7 mouse cellular contexts compared by ENCODE assay signal in the genomic region with DNA sequence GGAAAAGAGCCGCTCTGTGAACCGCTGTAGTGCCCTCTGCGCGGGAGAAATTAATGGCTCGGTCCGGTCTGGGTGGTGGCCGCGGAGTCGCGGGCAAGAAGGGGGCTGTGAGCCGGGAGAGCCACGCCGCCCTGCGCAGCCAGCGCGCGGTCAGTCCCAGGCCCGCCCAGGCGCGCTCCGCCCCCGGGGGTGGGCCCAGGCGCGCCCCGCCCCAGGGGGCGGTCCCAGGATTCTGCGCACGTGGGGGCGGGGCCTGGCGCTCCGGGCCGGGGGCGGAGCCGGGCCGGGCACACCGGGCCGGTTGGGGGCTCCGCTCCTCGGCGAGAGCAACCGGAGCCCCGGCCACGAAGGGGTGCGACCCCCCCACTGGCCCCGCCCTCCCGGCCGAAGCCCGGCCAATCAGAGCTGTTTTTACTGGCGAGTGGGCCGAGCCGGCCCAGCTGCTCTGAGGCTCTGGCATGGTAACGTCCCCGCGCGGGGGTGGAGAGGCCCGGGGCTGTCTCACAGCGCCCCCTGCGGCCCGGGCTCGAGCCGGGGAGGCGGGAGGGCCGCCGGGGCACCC. TPM values are rescaled to one million over a fixed set of nuclear protein-coding genes. Genes with fewer than 3 reads are reported as not detected.
DNase-seq lines count a peak whose midpoint lies in the region; ATAC-seq lines count a peak whose summit lies in the region.

A gene (plus strand): TSS at position 275 of the 562 bp plus-strand sequence.

- H3K36me3 ChIP-seq in embryonic facial prominence, embryonic 10.5 days (replicated peaks) = peaks cover 2% of the 10 kb centered on the region
- peaks cover 6% of the 10 kb centered on the region; the same call in 1 of the 2 replicates for H3K36me3 ChIP-seq in limb, embryonic 10.5 days
- H3K36me3 ChIP-seq in midbrain, embryonic 13.5 days = no peaks in the 10 kb centered on the region

- H3K9ac ChIP-seq in midbrain, embryonic 13.5 days (replicated peaks) = peak within 1 kb of the TSS; percentile 83

- peak; percentile 90 for ATAC-seq in granulocyte monocyte progenitor cell, adult 5-6 weeks (replicated peaks; ENCODE audit: poor library complexity, severe bottlenecking)
- ATAC-seq in midbrain, embryonic 13.5 days = peak; percentile 97

- H3K4me3 ChIP-seq in embryonic facial prominence, embryonic 10.5 days = peak within 1 kb of the TSS; percentile 81
- H3K4me3 ChIP-seq in limb, embryonic 10.5 days = peak within 1 kb of the TSS; percentile 70
- peak within 1 kb of the TSS; percentile 67 for H3K4me3 ChIP-seq in midbrain, embryonic 13.5 days (replicated peaks)

- H3K9me3 ChIP-seq in embryonic facial prominence, embryonic 10.5 days = no peaks in the 10 kb centered on the region
- H3K9me3 ChIP-seq in limb, embryonic 10.5 days (replicated peaks) = no peaks in the 10 kb centered on the region
- H3K9me3 ChIP-seq in midbrain, embryonic 13.5 days = no peaks in the 10 kb centered on the region

- under 1% methylated on average over 64 of the region's 64 CpGs for WGBS in embryonic facial prominence, embryonic 10.5 days
- under 1% methylated on average over 64 of the region's 64 CpGs for WGBS in limb, embryonic 10.5 days
- under 1% methylated on average over 58 of the region's 64 CpGs for WGBS in midbrain, embryonic 13.5 days

- peak within 1 kb of the TSS; percentile 71 for H3K4me2 ChIP-seq in midbrain, embryonic 13.5 days (replicated peaks)

- DNase-seq in adrenal gland, postnatal 10 days = peak; percentile 98
- peak; percentile 95 for DNase-seq in embryonic facial prominence, embryonic 10.5 days (ENCODE audit: low spot score)
- peak; percentile 95 for DNase-seq in kidney, adult 11 months
- DNase-seq in limb, embryonic 10.5 days (ENCODE audit: low spot score) = peak; percentile 94
- DNase-seq in spleen, adult 12 weeks (ENCODE audit: low spot score) = peak; percentile 68

- no peaks in the 10 kb centered on the region for H3K27me3 ChIP-seq in embryonic facial prominence, embryonic 10.5 days (replicated peaks; ENCODE audit: low read depth, poor library complexity, severe bottlenecking)
- no peaks in the 10 kb centered on the region for H3K27me3 ChIP-seq in limb, embryonic 10.5 days (ENCODE audit: low read depth, poor library complexity, severe bottlenecking)
- H3K27me3 ChIP-seq in midbrain, embryonic 13.5 days = no peaks in the 10 kb centered on the region

- peaks cover 20% of the 10 kb centered on the region for H3K4me1 ChIP-seq in embryonic facial prominence, embryonic 10.5 days
- peaks cover 18% of the 10 kb centered on the region for H3K4me1 ChIP-seq in limb, embryonic 10.5 days
- peaks cover 23% of the 10 kb centered on the region for H3K4me1 ChIP-seq in midbrain, embryonic 13.5 days (replicated peaks)

- H3K27ac ChIP-seq in embryonic facial prominence, embryonic 10.5 days (replicated peaks) = peak within 1 kb of the TSS; percentile 93
- H3K27ac ChIP-seq in limb, embryonic 10.5 days = peak within 1 kb of the TSS; percentile 93
- H3K27ac ChIP-seq in midbrain, embryonic 13.5 days = peak within 1 kb of the TSS; percentile 91

RNA-seq across cellular contexts. Expression of the gene that starts here (rescaled TPM):
- total RNA-seq in adrenal gland, postnatal 10 days (2021) = 10 to 100 TPM; 40.4 to 57.2 TPM
- polyA plus RNA-seq in embryonic facial prominence, embryonic 10.5 days (2016; fragmentation: Nextera tagmentation; extraction: Ambion mirVana) = 72.3 and 76.1 TPM in 2 replicates
- 13.5 and 17.6 TPM in 2 replicates for total RNA-seq in granulocyte monocyte progenitor cell, adult 5-6 weeks (2014; fragmentation: Nextera tagmentation)
- 7.2 and 10.7 TPM in 2 replicates for total RNA-seq in granulocyte monocyte progenitor cell, adult 5-6 weeks (2017)
- polyA plus RNA-seq in limb, embryonic 10.5 days (2016; fragmentation: Nextera tagmentation; extraction: Ambion mirVana) = 59.3 and 71.2 TPM in 2 replicates
- 115 and 125 TPM in 2 replicates for polyA plus RNA-seq in midbrain, embryonic 13.5 days (2015; fragmentation: Nextera tagmentation; extraction: Ambion mirVana)

Comparison
In these comparisons a context has a peak if more than half of its experiments do, and no peak if none do; other contexts are left out.
1. Peak in every context shown above with its lines: DNase-seq, ATAC-seq, H3K4me3 ChIP-seq and H3K27ac ChIP-seq.